Mouse (Mus musculus): Measurements from ENCODE around the gene Ulk4. TPM values are rescaled to one million over a fixed set of nuclear protein-coding genes. Genes with fewer than 3 reads are reported as not detected.

Gene Ulk4
- polyA plus RNA-seq, 2 experiments, result 0.40 to 30.5 TPM

DNA sequence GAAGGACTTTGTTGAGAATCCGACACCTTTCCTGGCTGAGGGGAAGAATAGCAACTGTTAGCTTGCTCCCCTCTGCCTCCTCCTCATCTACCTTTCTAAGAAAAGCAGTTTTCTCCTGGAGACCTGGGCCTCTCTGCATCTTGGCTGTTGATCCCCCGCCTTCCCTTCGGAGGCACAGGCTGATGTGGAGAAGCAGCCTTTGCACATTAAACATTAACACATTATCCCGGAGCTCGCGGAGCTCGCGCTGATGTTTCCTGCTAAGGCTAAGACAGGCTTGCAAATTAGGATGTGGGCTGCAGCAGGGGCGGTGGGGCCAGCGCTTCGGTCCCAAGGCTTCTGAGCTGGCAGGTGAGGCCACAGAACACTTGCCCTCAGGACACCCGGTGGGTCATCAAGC is 200.7 kb downstream of the Ulk4 start:
- no peaks in the 10 kb centered on the region for H3K36me3 ChIP-seq (replicated peaks; ENCODE audit: control insufficient read depth, insufficient read depth, low read depth)
- no peak overlapping the region for H3K9ac ChIP-seq (replicated peaks)
- no peaks in the 10 kb centered on the region for H3K27me3 ChIP-seq (ENCODE audit: control insufficient read depth, insufficient read depth, low read length)
- ATAC-seq (ENCODE audit: insufficient read depth), result no peak
- no peak overlapping the region for H3K4me3 ChIP-seq (ENCODE audit: insufficient read depth in 1 of 2, low read depth in 2 of 2, low read length in 2 of 2)
- no peak overlapping the region for H3K27ac ChIP-seq
- no peak for DNase-seq (ENCODE audit: low read depth in 3 of 3, low spot score in 3 of 3)
- TF ChIP-seq CTCF (IDR thresholded peaks at IDR 0.05; ENCODE audit: low read depth) (no peak), EP300 (IDR thresholded peaks at IDR 0.05; ENCODE audit: low read depth) (no peak)
- no peaks in the 10 kb centered on the region for H3K9me3 ChIP-seq (ENCODE audit: control insufficient read depth, low read length)
- no peaks in the 10 kb centered on the region; a peak in 1 of 4 replicates for H3K4me1 ChIP-seq (replicated peaks; ENCODE audit: control insufficient read depth in 2 of 2, insufficient read depth in 2 of 2, low read length in 1 of 2)
- 44% methylated on average over 12 of the region's 12 CpGs for WGBS (ENCODE audit: insufficient replicate concordance)
- H3K4me2 ChIP-seq (ENCODE audit: low read depth), result no peak overlapping the region

DNA sequence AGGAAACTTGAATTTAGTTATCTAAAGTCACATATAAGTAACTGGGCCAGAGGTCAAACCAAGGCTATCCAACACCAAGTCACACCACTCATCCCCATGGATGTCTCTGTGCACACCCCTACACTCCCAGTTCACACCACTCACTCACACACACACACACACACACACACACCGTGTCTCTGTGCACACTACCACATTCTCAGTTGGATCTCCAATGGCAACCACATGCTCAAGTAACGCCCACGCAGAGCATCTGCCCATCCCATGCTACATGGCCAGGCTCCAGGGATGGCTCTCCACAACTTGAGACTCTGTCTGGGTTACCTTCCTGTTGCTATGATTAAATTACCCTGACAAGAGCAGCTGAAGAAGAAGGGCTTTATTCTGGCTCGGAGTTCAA is 201.8 kb downstream of the Ulk4 start:
- WGBS (ENCODE audit: insufficient replicate concordance), result 77% methylated on average over 4 of the region's 4 CpGs
- H3K9ac ChIP-seq (replicated peaks), result no peak overlapping the region
- H3K9me3 ChIP-seq (ENCODE audit: control insufficient read depth, low read length), result no peaks in the 10 kb centered on the region
- H3K4me2 ChIP-seq (ENCODE audit: low read depth), result no peak overlapping the region
- H3K36me3 ChIP-seq (replicated peaks; ENCODE audit: control insufficient read depth, insufficient read depth, low read depth), result no peaks in the 10 kb centered on the region
- ATAC-seq (ENCODE audit: insufficient read depth), result no peak
- no peak overlapping the region for H3K27ac ChIP-seq
- no peaks in the 10 kb centered on the region; a peak in 1 of 4 replicates for H3K4me1 ChIP-seq (replicated peaks; ENCODE audit: control insufficient read depth in 2 of 2, insufficient read depth in 2 of 2, low read length in 1 of 2)
- TF ChIP-seq CTCF (IDR thresholded peaks at IDR 0.05; ENCODE audit: low read depth), result no peak
- H3K27me3 ChIP-seq (ENCODE audit: control insufficient read depth, insufficient read depth, low read length), result no peaks in the 10 kb centered on the region
- H3K4me3 ChIP-seq (ENCODE audit: insufficient read depth in 1 of 2, low read depth in 2 of 2, low read length in 2 of 2), result no peak overlapping the region
- DNase-seq (ENCODE audit: low read depth in 3 of 3, low spot score in 3 of 3), result no peak

DNA sequence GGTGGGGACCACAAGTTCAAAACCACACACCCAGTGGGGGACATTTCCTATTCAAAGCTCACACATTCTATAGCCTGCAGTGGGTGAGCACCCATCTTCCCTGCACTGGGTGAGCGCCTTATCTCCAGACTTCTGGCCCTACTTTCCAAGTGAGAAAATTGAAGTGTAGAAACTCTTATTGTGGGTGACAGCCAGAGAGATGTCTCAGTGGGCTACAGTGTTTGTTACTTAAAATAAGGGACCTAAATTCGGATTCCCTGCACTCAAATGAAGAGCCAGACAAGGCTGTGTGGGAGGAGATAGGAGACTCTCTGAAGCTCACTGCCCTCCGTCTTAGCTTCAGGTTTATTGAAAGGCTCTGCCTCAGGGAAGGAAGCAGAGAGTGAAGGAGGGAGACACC is 202.3 kb downstream of the Ulk4 start:
- WGBS (ENCODE audit: insufficient replicate concordance), result 53% methylated on average over 3 of the region's 3 CpGs
- H3K4me1 ChIP-seq (replicated peaks; ENCODE audit: control insufficient read depth in 2 of 2, insufficient read depth in 2 of 2, low read length in 1 of 2), result no peaks in the 10 kb centered on the region
- DNase-seq (ENCODE audit: low read depth in 3 of 3, low spot score in 3 of 3), result no peak

DNA sequence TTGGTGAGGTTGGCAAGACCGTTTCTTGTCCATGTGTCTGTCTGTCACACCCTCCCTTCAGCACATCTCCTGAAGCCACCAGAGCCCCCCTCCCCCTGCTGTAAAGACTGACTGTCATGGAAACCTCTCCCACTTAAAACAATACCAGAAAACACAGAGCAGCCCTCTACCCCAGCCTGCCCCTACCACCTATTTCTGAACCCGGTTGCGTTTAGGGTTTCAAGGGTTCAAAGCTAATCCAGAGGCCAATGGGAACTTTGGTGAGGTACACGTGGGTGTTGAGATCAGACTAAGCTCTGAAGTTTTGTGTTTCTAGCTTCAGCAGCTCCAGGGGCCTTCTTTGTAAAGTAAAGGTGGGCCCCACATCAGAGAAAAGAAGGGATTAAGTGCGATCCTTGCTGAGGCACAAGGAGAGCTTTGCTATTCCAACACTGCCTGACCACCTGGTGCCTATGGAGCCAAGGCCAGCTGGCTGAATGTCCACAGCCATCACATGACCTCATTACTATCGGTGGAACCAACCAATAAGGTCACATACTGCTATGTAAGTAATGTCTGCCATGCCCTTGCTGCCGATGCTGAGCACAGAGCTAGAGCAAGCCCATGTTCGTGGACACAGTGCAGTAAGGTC is 204.8 kb downstream of the Ulk4 start:
- ATAC-seq (ENCODE audit: insufficient read depth) (no peak), DNase-seq (ENCODE audit: low read depth in 3 of 3, low spot score in 3 of 3) (no peak)
- no peaks in the 10 kb centered on the region for H3K36me3 ChIP-seq (replicated peaks; ENCODE audit: control insufficient read depth, insufficient read depth, low read depth)
- H3K27ac ChIP-seq, result no peak overlapping the region
- H3K9ac ChIP-seq (replicated peaks), result no peak overlapping the region
- no peak overlapping the region for H3K4me3 ChIP-seq (ENCODE audit: insufficient read depth in 1 of 2, low read depth in 2 of 2, low read length in 2 of 2)
- H3K27me3 ChIP-seq (ENCODE audit: control insufficient read depth, insufficient read depth, low read length), result no peaks in the 10 kb centered on the region
- no peak overlapping the region for H3K4me2 ChIP-seq (ENCODE audit: low read depth)
- no peaks in the 10 kb centered on the region for H3K4me1 ChIP-seq (replicated peaks; ENCODE audit: control insufficient read depth in 2 of 2, insufficient read depth in 2 of 2, low read length in 1 of 2)
- no peak for TF ChIP-seq EP300 (IDR thresholded peaks at IDR 0.05; ENCODE audit: low read depth)
- 54% methylated on average over 8 of the region's 8 CpGs for WGBS (ENCODE audit: insufficient replicate concordance)
- no peaks in the 10 kb centered on the region for H3K9me3 ChIP-seq (ENCODE audit: control insufficient read depth, low read length)

More for the DNA sequence above, 202.3 kb downstream of the Ulk4 start:
- Histone ChIP-seq H3K9ac (replicated peaks) (no peak overlapping the region), H3K9me3 (ENCODE audit: control insufficient read depth, low read length) (no peaks in the 10 kb centered on the region), H3K27me3 (ENCODE audit: control insufficient read depth, insufficient read depth, low read length) (no peaks in the 10 kb centered on the region), H3K4me3 (ENCODE audit: insufficient read depth in 1 of 2, low read depth in 2 of 2, low read length in 2 of 2) (no peak overlapping the region), H3K27ac (no peak overlapping the region), H3K4me2 (ENCODE audit: low read depth) (no peak overlapping the region), H3K36me3 (replicated peaks; ENCODE audit: control insufficient read depth, insufficient read depth, low read depth) (no peaks in the 10 kb centered on the region)
- ATAC-seq (ENCODE audit: insufficient read depth), result no peak
- no peak for TF ChIP-seq EP300 (IDR thresholded peaks at IDR 0.05; ENCODE audit: low read depth)
- TF ChIP-seq CTCF (IDR thresholded peaks at IDR 0.05; ENCODE audit: low read depth), result no peak

DNA sequence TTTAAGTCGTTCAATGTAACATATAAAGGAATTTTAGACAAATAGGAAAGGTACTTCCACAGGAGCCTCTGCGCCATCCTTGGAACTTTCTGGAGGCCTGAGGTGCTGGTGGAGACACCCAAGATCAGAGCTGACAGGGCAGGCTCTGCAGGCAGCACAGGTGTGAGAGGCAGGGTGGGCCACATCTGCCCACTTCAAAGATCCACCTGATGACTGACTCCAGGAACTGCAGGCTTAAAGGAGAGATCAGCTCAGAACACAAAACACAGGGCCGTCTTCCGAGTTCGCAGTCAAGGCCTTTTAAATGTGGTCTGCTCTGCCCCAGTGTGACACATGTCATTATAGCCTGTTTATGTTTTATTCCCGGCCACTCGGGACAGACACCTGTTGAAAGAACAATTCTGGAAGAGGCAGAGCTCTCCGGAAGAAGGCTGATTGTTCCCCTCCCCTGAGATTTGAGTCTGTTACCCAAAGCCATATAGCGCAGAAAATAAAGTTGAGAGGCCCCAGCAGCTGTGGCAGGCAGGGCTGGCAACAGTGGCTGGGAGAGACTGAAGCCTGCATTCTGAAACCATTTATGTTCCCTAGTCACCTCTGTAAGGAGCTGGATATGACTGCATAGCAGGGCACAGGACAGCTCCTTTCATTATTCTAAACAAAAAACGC is 205.4 kb downstream of the Ulk4 start:
- no peaks in the 10 kb centered on the region for H3K4me1 ChIP-seq (replicated peaks; ENCODE audit: control insufficient read depth in 2 of 2, insufficient read depth in 2 of 2, low read length in 1 of 2)
- TF ChIP-seq CTCF (IDR thresholded peaks at IDR 0.05; ENCODE audit: low read depth), result no peak
- TF ChIP-seq EP300 (IDR thresholded peaks at IDR 0.05; ENCODE audit: low read depth), result no peak
- no peak for DNase-seq (ENCODE audit: low read depth in 3 of 3, low spot score in 3 of 3)
- H3K27me3 ChIP-seq (ENCODE audit: control insufficient read depth, insufficient read depth, low read length), result no peaks in the 10 kb centered on the region
- no peak overlapping the region for H3K27ac ChIP-seq
- no peak overlapping the region for H3K4me3 ChIP-seq (ENCODE audit: insufficient read depth in 1 of 2, low read depth in 2 of 2, low read length in 2 of 2)
- H3K36me3 ChIP-seq (replicated peaks; ENCODE audit: control insufficient read depth, insufficient read depth, low read depth), result no peaks in the 10 kb centered on the region
- ATAC-seq (ENCODE audit: insufficient read depth), result no peak
- H3K4me2 ChIP-seq (ENCODE audit: low read depth), result no peak overlapping the region
- H3K9ac ChIP-seq (replicated peaks), result no peak overlapping the region
- no peaks in the 10 kb centered on the region for H3K9me3 ChIP-seq (ENCODE audit: control insufficient read depth, low read length)
- 65% methylated on average over 10 of the region's 10 CpGs for WGBS (ENCODE audit: insufficient replicate concordance)
